Mouse (Mus musculus): Measurements from ENCODE around the gene Hpse2.

Gene Hpse2

GRCm38 (mm10) chr19:42779531-42780155 is 608.5 kb downstream of the Hpse2 start, which contains the start of gene Hps1:
Gene Hps1 (minus strand): TSS chr19:42779978.
- DNase-seq (ENCODE audit: low spot score in 2 of 2), result peak; percentile 85 to 87

- DNase-seq (ENCODE audit: low spot score in 2 of 2), result no peak
Observed at GRCm38 (mm10) chr19:42777801-42778200, 610.4 kb downstream of the Hpse2 start.

DNA sequence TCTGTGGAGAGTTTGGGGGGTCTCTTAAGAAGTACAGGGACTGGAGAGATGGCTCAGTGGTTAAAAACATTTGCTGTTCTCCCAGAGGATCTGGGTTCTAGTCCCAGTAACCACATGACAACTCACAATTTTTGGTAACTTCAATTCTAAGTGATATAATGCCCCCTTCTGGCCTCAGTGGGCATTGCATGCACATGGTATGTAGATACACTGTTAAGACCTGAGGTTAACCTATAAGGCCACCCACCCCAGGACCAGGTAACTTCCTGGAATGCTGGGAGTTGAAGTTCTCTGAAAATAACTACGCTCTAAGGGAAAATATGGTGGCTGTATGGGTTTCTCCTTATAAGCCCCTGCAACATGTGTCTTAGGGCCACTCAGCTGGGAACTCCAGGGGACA is 611.3 kb downstream of the Hpse2 start:
- no peak for DNase-seq (ENCODE audit: low spot score in 2 of 2)

DNA sequence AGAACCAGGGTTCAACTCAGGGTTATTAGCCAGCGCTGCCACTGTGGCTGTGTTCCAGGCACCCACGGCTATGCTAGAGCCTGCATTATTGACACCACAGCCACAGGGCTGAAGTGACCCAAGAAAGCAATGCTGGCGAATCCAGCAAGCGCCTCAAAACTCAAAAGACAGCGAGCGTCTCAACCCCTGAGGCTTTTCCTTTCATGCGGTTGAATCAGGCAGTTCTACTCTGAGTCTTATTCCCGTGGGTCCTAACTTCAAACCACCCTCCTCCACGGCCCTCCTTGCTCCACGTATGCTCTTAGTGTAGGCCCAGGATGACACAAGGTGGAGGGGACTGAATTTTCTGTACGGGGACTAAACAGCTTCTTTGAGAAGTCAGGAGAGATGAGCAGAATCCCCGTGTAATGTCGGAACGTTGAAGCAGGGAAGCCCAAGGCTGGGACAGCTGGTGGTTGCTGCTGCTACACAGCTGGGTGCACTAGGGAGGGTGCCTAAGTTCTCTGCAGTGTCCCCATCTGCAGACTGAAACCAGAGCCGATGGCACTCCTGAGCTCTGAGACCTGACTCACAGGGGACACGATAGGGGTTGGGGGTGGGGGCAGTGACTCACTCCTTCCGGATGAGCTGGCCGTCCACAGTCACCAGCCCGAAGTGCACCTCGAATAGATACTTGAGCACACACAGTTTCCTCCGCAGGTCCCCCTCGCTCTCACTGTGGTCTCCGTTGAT is 617.8 kb downstream of the Hpse2 start:
- DNase-seq (ENCODE audit: low spot score in 2 of 2), result no peak

DNA sequence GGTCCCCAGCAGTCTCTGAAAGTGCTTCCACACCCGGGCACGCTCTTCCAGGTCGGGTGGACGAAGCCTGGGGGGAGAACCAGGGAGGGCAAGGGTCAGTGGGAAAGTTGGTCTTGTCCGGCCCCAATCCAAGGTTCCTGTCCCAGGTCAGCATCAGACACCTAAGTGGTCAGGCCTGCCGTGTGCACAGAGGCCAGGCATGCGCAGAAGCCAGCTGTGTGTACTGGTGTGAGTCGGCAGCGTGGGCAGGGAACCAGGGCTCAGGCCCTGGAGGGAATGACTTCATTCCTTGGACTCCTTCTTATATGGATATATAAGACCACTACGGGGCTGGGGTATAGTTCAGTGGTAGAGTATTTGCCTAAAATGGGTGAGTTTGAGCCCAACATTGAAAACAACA is 618.5 kb downstream of the Hpse2 start:
- no peak for DNase-seq (ENCODE audit: low spot score in 2 of 2)

DNA sequence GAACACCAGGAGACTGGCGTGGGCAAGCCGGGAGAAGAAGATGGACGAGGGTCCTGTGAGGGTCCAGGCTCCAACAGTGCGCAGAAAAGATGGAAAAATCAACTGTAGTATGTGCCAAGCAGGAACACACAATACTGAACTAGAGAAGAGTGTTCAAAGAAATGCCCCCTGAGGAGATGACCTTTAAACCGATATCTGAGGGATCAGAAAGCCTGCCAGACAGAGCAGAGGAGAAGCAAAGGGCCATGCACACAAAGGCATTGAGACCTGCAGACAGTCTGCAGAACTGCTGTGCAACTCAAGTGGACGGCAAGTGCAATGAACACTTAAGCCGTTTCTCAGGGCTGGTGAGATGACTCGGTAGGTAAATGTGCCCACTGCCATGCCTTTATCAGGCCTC is 620.8 kb downstream of the Hpse2 start:
- DNase-seq (ENCODE audit: low spot score in 2 of 2), result no peak

DNA sequence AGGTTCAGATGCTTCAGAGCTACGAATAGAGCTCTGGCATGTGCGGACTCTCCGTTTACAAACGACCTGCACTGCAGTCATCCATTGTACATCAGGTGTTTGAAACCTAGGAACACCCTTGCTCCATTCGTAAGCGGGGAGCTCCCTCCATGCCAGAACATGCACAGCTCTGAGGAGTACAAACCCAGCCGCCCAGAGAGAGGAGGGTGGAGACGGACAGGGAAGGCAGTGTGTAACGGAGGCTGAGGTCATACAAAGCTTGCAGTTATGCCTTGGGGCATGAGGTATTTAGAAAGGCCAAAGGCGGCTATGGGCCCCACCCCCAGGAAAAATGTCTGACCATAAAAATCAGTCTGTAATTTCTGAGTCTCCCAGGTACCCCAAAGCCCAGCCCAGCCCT is 623.8 kb downstream of the Hpse2 start:
- DNase-seq (ENCODE audit: low spot score in 2 of 2), result no peak

GRCm38 (mm10) chr19:42756671-42757070 is 631.5 kb downstream of the Hpse2 start:
- no peak for DNase-seq (ENCODE audit: low spot score in 2 of 2)

GRCm38 (mm10) chr19:42755148-42755870 is 632.8 kb downstream of the Hpse2 start:
- peak in 1 of 2 experiments; percentile 17 for DNase-seq (ENCODE audit: low spot score in 2 of 2)

- peak; percentile 60 to 82 for DNase-seq (ENCODE audit: low spot score in 2 of 2)
Observed at GRCm38 (mm10) chr19:42753141-42753917, 634.8 kb downstream of the Hpse2 start.

- DNase-seq (ENCODE audit: low spot score in 2 of 2), result peak; percentile 64 to 79
Observed at GRCm38 (mm10) chr19:42752363-42752931, 635.7 kb downstream of the Hpse2 start, which contains the start of gene Pyroxd2. Gene Pyroxd2 (minus strand): TSS chr19:42752775.

GRCm38 (mm10) chr19:42750196-42750595 is 638.0 kb downstream of the Hpse2 start:
- DNase-seq (ENCODE audit: low spot score in 2 of 2), result no peak

GRCm38 (mm10) chr19:42746702-42747101 is 641.5 kb downstream of the Hpse2 start:
- no peak for DNase-seq (ENCODE audit: low spot score in 2 of 2)

DNA sequence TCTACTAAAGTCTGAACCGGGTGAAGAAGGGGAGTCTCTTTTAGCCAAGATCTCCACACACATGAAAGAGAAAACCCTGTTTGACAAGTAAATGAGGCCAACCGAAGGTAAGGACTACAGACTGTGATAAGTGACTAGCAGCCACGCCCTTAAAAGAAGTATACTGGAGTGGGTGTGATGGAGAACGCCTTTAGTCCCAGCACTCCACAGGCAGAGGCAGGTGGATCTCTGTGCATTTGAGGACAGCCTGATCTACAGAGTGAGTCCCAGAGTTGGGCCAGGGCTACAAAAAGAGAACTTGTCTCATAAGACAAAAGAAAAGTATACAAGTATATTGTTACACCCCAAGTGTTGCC is 642.3 kb downstream of the Hpse2 start:
- DNase-seq (ENCODE audit: low spot score in 2 of 2), result no peak

GRCm38 (mm10) chr19:42745084-42745868 is 642.9 kb downstream of the Hpse2 start:
- DNase-seq (ENCODE audit: low spot score in 2 of 2), result no peak

DNA sequence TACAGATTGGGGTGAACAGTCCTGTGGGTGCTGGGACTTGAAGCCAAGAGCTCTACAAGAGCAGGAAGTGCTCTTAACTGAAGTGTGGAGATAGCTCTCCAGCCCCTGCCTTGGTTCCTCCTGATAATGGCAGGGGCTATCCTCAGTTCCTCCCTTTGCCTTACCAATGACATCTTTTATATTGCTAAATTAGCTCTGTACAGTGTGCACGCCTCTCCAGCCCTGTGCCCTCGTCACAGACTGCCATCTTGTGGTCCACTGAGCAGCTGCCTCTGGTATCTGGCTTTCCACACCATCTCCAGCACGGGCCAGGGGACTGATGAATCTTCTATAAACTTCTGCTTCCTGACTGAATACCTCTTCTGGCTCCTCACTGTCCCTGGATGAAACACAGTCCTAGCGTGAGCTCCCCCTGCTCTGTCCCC is 644.0 kb downstream of the Hpse2 start:
- peak; percentile 15 to 52 for DNase-seq (ENCODE audit: low spot score in 2 of 2)

- DNase-seq (ENCODE audit: low spot score in 2 of 2), result no peak
Observed at GRCm38 (mm10) chr19:42743261-42743660, 644.9 kb downstream of the Hpse2 start.

DNA sequence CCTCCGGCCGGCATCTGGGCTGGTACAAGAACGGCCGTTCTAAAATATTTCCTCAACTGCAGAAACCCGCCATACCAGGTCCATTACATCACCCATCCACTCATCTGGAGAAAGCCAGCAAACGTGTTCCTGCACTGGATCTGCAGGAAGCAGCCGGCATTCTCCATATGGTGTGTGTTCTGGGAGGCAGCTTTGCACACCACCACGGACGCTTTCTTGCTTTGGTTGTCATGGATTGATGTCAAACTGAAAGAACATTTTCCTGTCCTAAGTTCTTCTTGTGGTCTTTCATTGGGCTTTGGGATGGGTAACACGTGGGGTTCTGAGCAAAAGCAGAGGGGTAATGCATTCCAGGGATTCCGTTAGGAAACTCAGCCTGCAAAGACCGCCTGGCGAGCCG is 646.3 kb downstream of the Hpse2 start:
- DNase-seq (ENCODE audit: low spot score in 2 of 2), result no peak

DNA sequence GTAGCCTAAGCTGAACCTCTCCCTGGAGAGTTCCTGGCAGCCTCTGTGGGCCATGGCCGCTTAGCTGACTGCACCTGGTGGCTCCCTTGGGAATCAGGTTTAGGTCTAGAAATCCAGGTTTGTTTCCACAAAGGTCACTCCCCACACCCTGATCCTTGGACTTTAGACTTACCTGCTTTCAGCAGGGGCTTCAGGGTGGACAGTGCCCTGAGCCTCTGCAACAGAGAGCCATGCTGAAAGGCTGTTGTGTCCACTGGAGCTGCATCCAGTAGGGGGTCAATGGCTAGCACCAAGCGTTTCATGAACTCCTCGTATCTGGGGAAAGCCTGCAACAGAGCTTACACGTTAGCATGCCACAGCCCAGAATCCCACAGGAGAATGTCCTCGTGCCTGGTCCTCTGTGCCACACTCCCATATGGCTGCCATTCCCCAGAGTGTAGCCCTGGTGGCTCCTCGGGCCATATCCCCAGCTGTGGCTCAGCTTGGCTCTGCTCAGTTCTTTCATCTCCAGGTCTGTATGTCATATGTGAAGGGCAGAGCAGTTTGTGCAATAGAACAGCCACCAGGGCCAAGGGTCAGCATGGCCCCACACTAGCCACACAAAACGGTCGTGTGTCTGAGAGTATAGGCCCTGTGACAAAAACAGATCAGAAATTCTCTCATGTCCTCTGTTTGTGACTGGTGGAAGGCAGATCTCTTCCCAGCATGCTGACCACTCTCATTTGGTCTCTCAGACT is 647.8 kb downstream of the Hpse2 start:
- DNase-seq (ENCODE audit: low spot score in 2 of 2), result no peak

DNA sequence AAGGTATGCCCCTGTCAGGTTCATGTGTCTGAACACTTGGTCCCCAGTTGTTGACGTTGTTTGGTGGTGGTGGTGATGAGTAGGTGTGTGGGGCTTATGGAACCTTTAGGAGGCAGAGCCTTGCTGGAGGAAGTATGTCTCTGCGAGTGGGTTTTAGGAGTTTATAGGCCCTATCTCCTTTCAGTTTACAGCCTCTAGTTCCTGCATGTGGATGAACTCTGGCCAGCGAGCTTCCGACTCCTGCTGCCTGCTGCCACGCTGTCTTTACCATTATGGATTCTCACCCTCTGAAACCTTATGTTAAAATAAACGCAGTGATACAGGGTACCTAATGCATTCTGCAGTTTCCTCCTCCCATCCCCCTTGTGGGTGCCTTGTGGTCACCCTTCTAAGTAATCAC is 648.4 kb downstream of the Hpse2 start:
- DNase-seq (ENCODE audit: low spot score in 2 of 2), result no peak
